Mouse (Mus musculus): Measurements from ENCODE around the gene Rhoj.

Gene Rhoj

DNA sequence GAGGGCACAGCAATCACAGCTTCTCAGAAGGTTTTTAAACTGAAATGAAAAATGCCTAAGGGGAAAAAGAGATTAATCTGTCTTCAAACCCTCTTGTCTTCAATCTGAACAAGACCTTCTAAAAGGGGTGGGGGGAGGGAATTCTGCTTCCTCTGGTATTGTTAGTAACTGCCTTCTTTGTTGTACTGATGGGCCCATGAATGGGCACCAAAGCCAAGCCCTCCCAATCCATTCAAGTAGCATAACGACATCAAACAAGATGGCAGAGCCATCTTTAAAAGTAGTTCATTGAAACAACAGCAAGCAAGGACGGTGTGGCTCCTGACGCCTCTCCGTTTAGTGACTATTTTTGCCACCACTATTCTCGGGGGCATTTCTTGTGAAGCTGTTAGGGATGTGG is 42.6 kb downstream of the Rhoj start:
- ATAC-seq (ENCODE audit: low TSS enrichment) = no peak

DNA sequence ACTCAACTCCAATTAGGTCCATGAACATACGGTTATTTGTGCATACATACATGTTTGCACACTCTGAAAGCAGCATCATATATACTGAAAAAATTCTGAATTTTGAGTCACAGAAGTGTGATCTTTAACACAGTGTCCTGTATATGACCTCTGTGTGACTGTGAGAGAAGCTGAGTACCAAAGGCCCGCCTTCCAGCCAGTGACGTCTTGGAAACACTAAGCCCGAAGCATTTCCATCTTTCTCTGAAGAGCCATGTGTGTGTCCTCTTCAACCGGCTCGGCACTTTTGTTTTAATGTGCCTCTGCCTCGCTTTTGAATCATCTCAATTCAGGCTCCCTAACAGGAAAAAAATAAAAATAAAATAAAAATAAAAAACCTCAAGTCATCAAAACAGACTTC is 43.7 kb downstream of the Rhoj start:
- no peak for ATAC-seq (ENCODE audit: low TSS enrichment)

DNA sequence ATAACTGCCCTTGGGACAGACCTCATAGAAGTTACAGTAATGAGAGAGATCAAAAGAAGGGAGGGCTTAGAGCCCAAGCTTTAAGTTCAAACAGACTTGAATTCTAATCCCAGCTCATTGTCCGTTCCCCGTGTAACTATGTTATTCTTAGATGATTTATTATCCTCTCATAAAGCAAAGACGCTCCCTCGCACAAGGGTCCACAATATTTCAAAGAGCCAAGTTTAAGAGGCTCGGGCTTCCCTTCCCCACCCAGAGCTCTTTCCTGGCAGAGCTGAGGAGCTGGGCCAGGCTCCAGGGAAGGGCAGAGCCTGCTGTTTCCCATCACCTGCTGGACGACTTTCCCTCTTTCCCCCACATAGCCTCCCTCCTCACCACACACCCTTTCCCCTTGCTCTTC is 44.3 kb downstream of the Rhoj start:
- no peak for ATAC-seq (ENCODE audit: low TSS enrichment)

DNA sequence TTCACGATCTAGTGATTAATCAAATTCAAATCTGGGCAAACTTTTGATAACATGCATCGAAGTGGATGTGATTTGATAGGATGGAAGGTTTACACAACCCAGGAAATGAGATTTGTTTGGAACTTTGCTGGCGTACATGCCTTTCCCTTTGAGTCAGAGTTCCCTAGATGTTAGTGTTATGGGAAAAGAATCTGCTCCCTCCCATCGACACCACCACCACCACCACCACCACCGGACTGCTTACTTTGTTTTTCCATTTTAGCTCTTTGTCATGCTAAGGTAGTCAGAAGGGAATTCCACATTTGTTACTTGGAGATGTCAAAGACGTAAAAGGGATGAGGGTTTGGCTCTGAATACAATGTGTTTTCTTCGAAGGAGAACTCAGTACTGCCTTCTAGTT is 46.2 kb downstream of the Rhoj start:
- ATAC-seq (ENCODE audit: low TSS enrichment) = no peak

DNA sequence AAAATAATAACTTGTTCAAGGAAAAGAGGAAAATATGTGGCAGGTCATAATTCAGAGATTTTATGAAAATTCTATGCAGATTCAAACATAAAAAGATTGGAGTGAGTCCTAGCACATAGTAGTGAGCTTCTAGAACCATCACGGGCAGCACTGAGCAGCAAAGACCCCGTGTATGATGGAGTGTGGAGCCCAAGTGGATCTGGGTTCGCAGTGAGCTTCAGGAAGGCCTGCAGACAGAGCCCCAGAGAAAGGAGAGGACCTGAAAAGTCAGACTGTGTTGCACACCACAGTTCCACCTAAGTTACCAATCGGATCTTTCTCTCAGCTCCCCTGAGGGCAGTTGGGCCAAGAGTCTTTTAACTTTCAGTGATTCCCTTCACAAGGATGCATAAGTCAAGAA is 49.7 kb downstream of the Rhoj start:
- ATAC-seq (ENCODE audit: low TSS enrichment) = no peak

DNA sequence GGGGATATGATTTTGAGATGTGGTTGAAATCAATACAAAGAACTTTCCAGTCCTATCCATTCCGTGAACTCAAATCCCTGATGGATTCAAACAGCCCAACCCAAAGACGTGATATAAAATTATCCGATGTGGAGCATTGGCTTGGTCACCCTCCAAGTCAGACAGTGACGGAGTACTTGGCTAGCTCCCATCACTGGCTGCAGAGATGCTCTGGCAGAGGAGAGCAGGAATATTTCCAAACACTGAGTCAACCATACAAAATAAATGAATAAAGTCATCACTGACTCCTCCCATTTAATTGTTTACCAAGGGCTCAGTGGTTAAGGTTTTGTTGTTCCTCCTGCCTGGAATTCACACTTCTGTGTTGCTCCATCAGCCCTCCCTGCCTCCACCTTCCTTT is 50.6 kb downstream of the Rhoj start:
- ATAC-seq (ENCODE audit: low TSS enrichment) = peak; percentile 52

DNA sequence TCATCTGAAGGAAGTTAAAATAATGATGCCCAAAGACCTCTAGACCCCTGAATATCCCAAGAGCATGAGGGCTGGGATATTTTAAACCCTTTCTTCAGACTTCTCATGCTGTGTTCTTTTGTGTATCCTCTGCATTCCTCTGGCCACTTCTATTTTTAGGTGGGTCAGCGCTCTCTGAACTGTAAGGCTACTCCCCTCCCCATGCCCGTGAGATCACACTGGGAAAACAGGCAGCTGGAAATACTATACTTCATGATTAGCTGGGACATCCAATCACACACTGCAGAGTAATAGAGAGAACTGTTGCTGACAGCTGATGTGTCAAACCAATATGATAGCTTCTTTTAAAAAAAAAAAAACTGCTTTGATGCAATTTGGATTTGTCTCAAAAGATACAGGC is 51.4 kb downstream of the Rhoj start:
- no peak for ATAC-seq (ENCODE audit: low TSS enrichment)

DNA sequence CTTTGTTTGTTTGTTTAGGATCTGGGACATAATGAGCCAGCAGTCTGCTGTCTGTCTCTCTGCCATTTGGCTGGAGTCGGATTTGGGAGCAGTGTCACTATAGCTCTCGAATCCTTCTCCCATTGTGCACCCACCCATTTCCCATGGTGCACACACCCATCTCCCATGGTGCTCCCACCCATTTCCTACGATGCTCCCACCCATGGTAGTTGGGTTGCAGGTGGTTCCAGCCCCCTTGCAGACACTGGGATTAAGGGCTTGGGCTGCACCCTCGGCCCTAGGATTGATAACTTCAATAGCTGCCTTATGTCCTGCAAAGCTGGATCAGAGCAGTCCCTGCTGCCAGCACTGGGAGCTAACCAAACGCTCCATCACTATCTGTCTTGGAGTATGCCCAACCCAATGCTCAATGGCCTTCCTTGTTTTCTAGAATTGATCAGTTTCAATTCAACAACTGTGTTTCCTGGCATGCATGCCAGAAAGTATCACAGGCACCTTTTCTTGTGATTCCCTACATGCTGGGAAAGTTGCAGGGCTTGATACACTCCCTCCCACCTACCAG is 51.9 kb downstream of the Rhoj start:
- ATAC-seq (ENCODE audit: low TSS enrichment) = peak; percentile 77

DNA sequence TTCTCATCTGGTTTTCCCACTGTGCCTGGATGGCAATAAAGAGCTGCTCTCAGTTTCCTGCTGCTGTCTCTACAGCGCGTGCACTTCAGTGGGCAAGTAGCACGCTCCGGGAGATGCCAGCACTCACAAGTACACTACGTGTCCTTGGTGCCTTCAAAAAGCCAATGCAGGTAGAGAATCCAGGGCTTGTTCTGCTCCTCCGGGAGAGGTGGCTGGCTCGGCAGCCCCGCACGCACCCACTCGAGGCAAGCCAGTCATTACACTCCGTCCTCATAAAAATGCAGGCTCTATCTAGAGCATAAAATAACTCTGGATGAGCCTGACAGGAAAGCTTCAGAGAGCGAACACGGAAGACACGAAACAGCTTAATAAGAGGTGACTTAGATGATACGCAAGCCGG is 54.3 kb downstream of the Rhoj start:
- no peak for ATAC-seq (ENCODE audit: low TSS enrichment)

DNA sequence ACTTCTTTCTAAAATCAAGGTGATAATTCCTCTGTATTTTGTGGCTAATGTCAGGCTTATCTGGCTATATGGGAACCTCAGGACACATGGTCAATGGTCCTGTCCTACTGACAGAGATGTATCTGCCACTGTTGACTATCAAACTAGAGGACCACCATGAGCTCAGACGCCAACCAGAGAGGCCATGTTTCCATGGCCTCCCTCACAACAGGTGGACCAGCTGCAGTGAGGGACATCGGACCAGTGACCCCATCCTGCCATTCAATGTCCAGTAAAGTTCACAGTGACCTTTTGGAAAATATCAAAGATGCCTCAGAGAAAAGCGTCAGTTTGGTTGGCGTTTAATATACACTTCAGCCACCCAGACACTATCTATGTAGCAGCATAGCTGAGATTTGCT is 56.3 kb downstream of the Rhoj start:
- no peak for ATAC-seq (ENCODE audit: low TSS enrichment)

DNA sequence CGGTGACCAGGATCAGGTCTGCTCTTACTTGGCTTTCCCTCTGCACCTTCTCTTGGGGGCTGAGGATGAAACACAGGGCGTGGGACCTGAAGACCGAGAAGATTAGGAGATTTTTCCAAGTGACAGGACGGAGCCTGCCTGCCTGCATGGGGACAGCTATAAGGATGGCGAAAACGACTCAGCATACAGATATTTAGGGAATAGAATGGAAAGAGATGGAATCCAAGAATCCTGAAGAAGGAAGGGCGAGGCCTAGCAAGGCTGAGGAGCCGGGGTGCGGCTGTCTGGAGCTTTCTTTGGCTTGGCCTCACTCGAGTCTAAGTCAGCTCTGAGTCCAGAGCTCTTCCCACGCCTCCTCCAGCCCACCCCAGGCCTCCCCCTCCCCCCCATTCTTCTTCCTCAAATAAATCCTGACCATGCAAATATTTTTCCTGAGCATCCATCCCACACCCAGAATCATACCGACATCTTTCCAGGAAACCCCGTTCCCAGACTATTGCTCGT is 57.6 kb downstream of the Rhoj start:
- ATAC-seq (ENCODE audit: low TSS enrichment) = no peak

DNA sequence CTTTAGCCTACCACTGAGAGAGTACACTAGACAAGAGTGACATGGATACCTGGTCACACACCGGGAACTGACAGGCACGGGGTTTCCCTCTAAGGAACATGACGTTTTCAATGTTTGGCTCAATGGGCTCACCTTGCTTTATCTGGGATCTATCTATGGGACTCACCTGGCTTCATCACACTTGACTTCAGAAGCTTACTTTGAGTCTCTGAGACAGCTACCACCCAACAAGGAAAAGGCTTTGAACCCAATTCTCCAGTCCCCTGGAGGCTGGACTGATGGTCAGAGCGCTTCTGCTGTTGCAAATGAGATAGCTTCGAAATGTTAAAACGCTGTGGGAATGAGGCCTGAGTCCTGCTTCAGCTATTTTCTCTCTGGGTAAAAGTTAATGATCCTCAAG is 59.2 kb downstream of the Rhoj start:
- no peak for ATAC-seq (ENCODE audit: low TSS enrichment)

DNA sequence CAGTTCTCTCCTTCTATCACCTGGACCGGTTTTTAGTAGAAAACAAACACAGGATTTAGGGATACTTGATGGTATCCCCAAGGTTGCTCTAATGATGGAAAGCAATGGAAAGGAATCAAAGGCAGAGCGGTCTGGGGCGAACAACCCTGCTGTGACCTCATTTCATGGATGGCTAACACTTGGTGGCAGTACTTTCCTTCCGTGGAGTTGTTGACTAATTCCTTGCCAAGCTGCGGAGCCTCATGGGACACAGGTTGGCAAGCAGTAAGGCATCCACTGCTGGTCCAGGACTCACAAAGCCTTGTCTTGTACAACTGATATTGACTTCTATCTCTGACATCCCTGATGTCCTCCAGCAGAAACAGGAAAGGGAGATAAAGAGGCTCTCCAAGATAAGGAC is 60.4 kb downstream of the Rhoj start:
- ATAC-seq (ENCODE audit: low TSS enrichment) = no peak

DNA sequence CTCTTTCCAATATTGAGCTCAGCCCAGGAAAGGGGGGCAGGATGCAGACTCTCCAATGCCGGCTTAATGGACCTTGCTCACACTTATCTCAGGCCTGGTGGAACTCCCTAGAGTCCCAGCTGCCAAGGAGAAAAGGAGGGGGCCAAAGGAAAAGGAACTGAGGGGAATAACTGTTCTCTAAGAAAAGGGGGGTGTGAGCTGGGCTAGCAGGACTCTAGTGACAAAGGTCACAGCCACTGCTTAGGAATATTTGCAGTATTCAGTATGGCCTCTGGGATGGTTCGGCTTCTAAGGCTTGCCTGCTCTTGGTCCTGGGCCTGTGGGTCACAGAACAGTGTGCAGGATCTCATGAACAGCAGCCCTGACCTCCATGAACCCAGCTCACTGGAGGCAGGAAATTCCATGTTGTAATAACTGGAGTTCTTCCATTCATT is 61.3 kb downstream of the Rhoj start:
- no peak for ATAC-seq (ENCODE audit: low TSS enrichment)

DNA sequence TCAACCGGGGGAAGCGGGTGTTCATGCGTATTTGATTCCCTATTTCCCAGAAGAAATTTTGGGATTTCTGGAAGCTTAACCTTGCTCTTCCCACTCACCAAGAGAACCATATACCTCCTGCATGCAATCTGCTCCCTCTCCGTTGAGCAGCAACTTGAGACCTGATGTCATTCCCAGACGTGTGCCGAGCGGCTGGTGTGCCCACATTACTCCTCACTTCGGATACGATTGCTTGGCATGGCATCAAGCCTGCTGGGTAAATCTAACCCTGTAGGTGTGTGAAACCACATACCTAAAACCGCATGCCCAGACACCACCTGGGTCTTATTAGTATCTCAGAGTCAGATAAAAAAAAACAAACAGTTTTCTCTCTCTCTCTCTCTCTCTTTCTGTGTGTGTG is 66.3 kb downstream of the Rhoj start:
- ATAC-seq (ENCODE audit: low TSS enrichment) = peak; percentile 85

DNA sequence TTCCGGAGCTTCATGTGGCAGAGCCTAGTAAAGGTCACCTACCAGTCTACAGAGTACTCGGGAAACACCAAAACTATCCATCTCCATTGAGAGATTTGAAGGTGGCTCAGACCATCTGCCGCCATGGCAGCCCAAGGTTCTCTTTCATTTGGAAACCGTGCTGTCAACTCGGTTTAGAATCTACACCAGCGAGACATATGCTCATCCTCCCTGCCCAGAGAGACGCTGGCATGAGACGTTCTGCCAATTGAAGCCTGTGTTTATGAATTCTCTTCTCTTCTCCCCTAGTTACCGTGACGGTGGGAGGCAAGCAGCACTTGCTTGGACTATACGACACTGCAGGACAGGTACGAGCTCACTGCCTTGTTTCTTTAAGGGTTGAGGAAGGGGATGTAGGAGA is 66.9 kb downstream of the Rhoj start:
- ATAC-seq (ENCODE audit: low TSS enrichment) = no peak

DNA sequence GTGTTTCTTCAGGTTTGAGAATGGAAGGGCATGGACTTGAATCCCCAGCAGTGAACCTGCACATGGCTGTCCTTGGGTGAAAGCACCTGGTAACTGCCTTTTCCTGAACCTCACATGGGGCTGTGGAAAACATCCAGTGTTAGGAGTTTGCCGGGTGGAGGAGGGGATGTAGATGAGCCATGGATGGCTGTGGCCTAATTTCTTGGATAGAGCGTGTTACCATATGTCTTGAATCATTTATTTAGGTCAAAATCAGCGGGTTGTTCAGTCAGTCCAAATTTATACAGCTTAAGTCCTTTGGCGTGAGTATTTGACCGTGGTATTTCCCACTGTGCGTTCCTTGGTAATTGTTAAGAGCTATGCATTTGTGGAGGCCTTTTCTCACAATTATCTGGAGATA is 68.0 kb downstream of the Rhoj start:
- no peak for ATAC-seq (ENCODE audit: low TSS enrichment)

DNA sequence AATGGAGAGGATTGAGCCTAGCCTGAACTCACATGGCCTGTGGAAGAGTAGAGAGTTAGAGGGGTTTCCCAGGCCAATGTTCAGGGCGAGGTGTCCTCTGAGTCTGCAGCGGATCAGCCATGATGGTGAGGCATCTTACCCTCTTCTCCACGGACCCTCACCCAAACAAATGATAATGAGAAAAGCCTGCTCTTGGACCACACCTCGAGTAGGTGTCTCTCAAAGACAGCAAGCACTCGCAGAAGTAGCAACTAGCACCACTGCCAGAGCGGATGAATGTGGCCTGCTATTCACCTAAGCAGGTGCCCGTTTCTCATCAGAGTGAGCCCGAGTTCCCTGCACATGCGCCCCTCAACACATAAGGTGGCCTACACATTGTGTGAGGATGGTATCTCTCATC is 78.6 kb downstream of the Rhoj start:
- ATAC-seq (ENCODE audit: low TSS enrichment) = no peak

DNA sequence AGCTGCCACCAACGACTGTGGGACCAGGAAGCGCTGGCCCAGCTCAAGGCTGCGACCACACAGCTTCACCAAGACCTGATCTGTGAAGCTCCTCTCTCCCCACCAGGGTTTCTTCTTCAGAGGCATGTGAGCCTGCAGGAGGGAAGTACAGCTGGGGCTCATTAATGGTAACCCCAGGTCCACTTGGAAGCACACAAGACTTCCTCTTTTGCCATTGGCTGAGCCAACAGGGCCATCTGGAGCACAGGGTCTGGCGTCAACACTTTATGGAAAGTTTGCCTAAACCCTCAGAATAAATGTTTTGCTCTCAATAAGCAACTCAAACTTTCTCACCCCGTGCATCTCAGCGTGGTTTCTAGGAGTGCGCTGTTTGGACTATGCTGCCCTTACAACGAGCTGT is 79.0 kb downstream of the Rhoj start:
- ATAC-seq (ENCODE audit: low TSS enrichment) = no peak

DNA sequence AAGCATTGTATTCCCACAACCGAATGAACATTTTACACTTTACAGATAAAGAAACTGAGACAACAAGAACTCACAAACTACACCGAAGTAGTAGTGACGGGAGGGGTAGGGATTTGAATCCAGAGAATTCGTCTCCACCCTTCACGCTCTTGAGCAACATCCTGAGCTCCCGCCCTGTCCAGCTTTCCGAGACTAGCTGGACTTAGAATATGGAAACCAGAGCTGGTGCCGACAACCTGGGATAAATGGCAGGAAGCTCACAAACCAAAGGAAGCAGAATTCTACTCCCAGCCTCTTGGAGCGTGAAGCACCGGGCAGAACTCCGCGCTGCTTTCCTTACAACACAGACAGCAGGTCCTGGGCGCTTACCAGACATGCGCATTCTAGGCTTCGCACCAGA is 79.7 kb downstream of the Rhoj start:
- no peak for ATAC-seq (ENCODE audit: low TSS enrichment)

DNA sequence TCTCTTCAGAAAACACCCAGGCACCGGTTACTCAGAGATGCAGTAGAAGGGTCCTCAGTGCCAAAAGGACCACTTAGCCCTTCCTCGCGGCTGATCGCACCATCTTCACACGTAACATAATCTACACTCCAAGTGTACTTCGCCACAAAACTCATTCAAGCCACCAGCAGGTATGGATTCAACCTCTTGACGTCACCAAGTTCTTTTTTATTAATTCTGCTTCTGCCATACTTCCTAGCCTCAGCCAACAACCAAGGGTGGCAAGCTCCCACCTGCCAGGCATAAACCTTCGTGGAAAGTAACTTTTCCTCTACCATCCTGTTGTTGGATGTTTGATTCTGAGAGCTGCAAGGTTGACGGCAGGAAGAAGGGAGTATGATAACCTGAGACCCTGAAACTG is 80.4 kb downstream of the Rhoj start:
- ATAC-seq (ENCODE audit: low TSS enrichment) = no peak

DNA sequence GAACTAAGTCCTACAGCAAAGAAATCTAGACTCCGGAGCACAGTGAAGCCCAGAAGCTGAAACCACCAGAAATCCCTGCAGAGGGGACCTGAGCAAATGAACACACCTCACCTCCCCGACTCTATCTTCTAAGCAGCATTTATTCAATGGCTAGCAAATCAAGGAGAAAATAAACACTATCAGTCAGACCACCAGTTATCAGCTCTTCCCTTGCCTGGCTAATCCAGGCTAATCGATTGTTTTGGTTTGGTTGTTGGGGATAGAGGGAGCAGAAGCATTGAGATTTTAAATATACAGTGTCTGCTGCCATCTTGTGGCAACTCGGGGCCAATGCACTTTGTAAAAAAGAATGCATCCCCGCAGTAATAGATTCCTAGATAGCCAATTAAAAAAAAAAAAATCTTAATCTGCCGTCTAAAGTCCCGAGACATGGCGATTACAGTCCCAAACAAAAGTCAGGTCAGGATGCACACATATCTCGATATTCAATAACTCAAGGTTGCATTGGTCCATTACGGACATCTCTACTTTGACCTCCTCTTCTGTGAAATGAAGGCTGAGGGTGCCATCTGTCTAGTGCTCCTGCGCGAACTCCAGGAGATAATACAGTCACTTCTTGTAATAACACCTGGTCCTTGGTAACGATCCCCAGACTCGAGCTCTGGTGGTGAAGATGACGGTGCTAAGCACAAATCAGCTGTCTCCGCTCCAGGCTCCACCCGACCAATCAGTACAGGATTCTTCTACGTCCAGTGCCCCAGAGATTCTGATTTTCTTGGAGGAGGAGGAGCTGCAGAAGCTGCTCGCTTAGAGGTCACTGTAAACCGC is 81.4 kb downstream of the Rhoj start:
- ATAC-seq (ENCODE audit: low TSS enrichment) = peak; percentile 86

DNA sequence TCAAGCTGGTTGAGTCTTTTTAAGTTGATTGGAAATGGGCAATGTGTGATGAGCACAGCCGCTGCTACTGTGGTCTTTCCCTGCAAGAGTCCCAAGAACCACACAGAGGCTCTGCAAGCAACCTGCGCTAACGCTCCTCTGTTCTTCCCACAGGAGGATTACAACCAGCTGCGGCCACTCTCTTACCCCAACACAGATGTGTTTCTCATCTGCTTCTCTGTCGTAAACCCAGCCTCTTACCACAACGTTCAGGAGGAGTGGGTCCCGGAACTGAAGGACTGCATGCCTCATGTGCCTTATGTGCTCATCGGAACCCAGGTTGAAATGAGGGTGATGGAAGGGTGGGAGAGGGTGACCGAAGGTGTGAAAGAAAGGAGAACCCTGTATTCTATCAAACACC is 83.4 kb downstream of the Rhoj start:
- no peak for ATAC-seq (ENCODE audit: low TSS enrichment)
